Mouse (Mus musculus) urinary bladder, postnatal 36 days (tissue): ENCODE data around the gene 9530068E07Rik.
A peak's percentile ranks its signal among the peaks of the same experiment; 100 is the strongest.
"Not testable (repeated sequence)": the region's sequence is repeated elsewhere in the genome, so short reads cannot be mapped to it uniquely, and the experiment has no call there.

Experiments used
- DNase-seq, 2 experiments: peaks; one replicate each; pipeline ENCODE4 v3.0.0; 2022; ENCODE audit warnings: low spot score in 2 of 2, mixed read lengths in 1 of 2

The 9530068E07Rik gene

DNA sequence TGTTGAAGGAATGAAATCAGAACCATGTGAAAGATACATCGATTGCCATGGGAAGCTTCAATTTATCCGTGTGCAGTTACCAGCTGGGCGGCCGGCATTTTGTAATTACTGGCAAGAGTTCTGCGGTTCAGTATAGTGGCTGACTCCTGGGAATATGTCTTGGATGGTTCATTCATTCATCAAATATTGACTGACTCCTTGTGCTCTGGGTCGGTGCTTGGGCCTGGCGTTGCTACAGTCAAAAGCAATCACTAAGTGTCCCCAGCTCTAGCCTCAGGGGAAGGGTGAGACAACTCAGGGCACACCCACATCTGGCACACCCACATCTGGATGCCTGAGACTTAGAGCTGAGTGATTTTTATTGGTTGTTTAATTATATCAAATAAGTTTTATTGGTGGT is 22.4 kb upstream of the 9530068E07Rik start:
- no peak for DNase-seq

DNA sequence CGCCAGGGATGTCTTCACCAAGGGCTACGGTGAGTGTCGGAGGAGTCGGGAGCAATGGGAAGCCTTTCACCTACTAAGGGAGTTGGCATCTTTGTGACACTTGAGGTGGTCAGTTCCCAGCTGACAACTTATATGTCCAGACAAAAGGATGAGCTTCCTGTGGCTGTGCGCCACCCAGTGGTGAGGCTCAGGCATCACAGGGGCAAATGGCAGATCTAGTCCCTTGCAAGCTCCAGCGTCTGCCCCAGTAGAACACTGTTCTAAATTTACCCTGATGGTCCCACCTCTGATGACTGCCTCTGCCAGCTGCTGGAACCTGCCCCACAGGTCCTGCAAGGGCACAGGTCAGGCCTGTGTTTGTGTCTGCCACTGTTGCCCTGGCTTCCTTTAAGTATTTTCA is 21.9 kb upstream of the 9530068E07Rik start:
- DNase-seq: peak; percentile 28 to 55

DNA sequence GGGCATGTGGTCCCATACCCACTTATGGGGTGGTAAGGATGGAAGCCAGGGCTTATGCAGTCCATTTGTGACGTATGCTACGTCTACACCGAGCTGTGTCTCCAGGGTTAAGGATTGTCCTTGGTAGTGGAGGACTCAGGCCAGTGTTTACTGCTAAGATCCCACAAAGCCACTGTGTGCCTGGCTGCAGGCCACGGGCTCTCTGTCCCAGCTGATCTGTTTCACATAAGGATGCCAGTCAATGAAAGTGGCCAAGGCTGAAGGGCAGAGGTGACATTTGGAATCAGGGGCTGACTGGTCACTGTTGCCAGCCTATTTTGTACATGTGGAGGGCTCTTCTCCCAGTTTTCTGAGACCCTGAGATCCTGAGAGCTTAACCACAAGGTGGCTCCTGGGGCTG is 18.6 kb upstream of the 9530068E07Rik start:
- DNase-seq: no peak

DNA sequence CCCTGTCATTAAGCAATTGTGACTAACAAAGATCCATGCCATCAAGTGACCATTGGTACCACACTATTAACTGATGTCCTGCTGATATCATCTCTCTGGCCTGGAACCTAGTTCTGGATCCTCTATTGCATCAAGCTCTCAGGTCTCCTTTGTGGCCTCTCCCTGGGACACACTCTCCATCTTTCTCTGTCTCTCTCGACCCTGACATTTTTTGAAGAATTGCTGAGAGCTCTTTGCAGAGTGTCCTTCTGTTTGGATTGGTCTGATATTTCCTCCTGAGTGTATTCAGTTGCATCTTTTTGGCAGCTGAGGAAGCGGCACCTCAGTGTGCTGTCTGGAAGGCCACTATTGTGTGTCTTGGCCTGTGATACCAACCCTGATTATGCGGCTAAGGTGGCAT is 17.0 kb upstream of the 9530068E07Rik start:
- no peak for DNase-seq

DNA sequence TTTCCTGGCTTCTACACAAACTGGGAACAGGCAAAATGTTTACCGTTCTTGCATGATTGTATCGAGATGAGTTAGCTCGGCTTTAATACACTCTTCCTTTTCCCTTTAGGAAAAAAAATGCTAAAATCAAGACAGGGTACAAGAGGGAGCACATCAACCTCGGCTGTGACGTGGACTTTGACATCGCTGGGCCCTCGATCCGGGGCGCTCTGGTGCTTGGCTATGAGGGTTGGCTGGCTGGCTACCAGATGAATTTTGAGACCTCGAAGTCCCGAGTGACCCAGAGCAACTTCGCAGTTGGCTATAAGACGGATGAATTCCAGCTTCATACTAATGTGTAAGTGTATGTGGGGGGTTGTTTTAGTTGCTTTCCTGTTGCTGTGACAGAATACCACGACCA is 12.5 kb upstream of the 9530068E07Rik start:
- DNase-seq: no peak

DNA sequence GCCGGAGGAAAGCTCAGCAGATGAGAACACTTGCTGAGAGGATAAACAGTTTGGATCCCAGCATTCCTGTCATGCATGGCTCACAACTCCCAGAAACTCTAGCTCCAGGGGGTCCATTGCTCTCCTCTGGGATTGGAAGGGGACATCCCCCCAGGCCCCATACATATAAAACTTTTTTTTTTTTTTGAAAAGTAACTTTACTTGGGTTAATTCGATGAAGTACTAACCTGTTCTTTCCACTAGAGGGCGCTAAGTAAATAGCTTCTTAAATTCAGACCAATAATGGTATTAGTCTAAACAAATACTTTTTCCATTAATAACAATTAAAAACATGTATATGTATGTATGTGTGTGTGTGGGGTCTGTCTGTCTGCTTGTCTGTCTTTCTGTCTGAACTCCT is 11.6 kb upstream of the 9530068E07Rik start:
- DNase-seq: no peak

DNA sequence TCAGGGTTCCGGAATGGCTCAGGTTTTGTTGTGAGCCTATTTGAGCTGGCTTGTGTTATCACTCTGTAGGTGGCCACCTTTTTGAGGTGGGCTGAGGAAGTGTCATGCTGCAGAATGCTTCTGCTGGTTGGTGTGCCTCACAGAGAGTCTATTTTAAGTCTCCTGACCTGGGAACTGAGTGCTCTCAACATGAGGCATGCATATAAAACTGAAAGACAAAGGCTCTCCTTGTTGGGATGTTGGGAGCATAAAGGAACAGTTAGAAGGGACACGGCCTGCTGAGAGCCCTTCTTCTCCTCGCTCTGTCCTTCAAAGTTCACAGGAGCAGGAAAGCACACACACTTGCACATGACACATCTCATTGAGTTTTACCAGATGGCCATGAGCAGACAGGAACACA is 9.3 kb upstream of the 9530068E07Rik start:
- DNase-seq: no peak

DNA sequence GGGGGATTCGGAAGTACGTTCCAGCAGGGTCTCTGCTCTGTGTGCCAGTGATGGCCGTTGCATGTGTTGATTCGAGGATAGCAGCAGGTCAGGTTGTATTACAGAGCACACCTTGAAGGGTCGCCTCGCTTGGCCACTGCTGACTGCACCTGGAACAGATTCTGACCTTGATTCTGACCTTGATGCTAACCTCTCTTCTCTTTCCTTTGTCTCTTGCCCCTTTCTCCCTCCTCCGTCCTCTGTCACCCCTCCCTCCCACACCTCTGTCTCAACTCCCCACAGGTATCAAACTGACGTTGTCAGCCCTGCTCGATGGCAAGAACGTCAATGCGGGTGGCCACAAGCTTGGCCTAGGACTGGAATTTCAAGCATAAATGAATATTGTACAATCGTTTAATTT is 8.1 kb upstream of the 9530068E07Rik start:
- DNase-seq: no peak

DNA sequence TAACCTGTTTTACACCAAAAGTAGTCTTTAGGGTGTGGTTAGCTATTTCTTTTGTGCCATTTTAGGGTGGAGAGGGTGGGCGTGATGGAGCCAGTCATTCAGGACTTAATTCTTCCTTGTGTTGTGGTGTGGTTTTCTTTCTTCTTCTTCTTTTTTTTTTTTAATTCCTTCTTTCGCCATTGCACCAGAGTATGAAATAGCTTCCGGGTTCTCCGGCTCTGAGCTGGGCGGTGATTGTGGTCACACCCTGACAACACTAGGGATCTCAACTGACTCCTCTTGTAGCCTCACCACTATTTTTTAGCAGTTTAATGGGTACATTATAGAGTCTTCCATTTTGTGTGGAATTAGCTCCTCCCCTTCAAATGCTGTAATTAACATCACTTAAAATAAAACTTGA is 7.2 kb upstream of the 9530068E07Rik start:
- DNase-seq: not testable (repeated sequence)

DNA sequence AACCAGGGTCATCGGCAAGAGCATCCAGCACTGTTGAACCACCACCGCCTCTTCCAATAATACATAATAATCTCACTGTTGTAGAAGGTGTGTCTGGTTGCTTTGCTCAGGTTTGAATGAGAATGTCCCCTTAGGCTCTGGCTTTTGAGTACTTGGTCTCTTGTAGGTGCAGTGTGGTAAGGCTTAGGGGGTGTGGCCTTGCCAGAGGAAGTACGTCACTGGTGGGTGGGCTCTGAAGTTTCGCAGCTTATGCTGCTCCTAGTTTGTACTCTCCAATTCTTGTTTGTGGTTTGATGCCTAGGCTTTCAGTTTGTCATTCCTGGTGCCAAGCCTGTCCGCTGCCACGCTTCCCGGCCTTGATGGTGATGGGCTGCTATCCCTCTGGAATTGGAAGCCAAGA is 6.3 kb upstream of the 9530068E07Rik start:
- no peak for DNase-seq

DNA sequence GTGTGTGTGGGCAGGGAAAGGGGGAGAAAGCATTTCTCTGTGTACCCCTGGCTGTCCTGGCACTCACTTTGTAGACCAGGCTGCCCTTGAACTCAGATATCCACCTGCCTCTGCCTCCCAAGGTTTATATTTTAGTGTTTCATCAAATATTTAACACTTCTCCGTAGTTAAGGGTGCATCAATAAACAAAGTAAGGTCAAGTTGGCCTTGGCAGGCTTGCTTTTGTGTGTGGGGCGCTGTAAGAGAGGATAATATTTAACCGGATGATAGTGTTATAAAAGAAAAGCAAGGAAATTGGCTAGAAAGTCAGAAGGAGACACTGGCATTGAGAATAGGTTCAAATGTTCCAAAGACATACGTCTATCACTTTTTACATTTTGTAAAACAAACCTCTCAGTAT is 1.7 kb upstream of the 9530068E07Rik start:
- no peak for DNase-seq

DNA sequence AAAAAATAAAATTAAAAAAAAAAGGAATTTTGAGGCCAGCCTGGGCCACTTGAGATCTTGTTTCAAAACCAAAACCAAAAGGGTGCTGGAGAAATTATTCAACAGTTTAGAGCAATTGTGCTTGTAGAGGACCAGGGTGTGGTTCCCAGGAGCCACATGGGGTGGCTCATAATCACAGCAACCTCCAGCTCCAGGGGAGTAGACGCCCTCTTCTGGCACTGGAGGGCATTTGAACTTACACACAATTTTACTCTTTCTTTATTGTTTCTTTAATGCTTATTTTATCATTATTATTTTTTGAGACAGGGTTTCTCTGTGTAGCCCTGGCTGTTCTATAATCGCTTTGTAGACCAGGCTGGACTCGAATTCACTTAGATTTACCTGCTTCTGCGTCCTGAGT is 885 bp upstream of the 9530068E07Rik start:
- no peak for DNase-seq

DNA sequence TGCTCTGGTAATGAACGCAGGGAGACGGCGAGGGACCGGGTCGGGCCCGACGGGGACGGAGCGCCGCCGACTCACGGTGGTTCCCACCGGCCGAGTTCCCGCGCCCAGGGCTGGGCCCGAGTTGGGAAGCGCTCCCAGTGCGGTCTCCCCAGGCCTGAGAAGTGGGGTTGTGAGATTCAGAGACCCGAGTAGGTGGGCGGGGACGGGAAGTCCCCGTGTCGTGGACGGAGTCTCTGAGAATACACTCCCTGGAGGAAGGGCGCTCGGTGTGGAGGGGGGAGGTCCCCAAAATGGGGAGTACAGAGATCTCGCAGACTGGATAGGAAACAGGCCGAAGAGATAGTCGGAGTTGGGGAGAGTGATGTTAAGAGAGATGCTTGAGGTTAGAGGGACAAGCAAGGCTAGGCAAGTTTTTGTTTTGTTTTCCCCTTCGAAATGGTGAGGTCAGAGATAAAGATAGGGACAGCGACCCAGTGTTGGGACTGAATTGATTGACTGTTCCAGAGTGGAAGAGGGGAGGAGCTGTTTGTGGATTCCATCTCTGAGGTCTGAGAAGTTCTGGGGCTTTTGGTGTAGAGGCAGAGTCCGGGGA is 465 bp downstream of the 9530068E07Rik start:
- no peak for DNase-seq

DNA sequence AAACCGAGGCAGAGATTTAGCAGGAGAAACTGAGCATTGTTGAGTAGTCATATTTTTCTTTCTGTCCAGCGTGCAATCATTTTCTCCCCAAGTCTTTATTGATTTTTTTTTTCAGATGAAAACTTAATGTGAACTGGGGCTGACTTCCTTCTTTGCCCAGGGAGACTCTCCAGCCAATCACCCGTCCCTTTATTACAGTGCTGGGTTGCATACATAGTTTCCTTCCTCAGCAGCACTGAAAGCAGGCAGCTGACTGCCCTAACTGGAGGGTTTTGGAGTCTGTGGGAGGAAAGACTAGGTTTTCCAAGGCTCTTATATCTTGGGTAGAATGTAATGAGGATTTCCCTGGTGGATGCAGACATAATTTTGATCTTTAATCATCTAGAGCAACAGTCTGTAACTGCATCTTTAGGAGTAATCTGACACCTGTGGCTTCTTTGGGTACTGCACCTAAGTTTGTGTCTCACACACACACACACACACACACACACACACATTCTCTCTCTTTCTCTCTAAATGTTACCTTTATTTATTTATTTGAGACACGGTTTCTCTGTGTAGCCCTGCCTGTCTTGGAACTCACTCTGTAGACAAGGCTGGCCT is 1.3 kb downstream of the 9530068E07Rik start:
- no peak for DNase-seq

DNA sequence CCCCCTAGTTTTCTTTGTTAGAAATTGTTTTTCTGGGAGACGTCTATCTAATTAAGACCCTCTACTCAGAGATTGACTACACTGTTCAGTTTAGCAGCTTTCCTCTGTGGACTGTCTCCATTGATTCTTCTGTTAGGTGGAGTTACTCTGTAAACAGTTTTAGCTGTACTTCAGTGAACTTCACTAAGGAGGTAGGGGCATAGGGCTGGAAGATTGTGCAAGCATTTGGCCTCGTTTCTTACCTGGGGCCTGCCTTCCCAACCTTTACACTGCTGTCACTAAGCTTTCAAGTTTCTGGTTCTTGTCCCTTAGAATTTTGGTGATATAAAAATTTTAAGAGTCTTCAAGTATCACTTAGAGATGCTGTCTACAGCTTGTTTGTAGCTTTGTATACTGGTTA is 5.2 kb downstream of the 9530068E07Rik start:
- no peak for DNase-seq

DNA sequence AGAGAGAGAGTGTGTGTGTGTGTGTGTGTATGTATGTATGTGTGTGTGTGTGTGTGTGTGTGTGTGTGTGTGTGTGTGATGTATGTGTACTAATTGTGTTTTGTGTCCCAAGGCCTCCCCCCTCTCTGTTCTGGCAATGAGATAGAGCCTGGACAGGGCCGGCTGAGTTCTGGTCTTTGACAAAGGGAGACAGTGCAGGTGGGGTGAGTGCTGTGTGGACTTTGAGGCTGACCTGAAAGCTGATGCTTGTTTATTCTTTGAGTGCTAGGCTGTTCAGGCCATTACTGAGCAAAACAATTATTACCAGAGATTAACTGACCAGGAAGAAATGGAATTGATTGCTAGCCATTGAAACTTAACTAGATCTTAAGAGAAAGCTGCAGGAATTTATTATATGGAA is 6.3 kb downstream of the 9530068E07Rik start:
- no peak for DNase-seq

DNA sequence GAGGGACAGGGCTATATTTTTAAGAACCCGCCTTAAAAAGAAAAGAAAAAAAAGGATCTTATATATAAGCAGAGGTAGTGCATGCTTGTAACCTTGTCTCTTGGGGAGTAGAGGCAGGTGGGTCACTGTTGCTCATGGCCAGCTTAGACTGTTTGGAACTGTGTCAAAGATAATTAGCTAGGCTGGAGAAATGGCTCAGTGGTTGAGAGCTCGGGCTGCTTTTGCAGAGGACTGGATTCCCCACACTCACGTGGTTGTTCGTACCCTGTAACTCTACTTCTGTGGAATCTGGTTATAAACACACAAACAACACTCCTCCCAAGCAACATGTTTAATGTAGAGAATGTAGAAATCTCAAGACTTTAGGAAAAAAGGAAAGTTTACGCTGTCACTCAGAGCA is 8.0 kb downstream of the 9530068E07Rik start:
- DNase-seq: no peak

DNA sequence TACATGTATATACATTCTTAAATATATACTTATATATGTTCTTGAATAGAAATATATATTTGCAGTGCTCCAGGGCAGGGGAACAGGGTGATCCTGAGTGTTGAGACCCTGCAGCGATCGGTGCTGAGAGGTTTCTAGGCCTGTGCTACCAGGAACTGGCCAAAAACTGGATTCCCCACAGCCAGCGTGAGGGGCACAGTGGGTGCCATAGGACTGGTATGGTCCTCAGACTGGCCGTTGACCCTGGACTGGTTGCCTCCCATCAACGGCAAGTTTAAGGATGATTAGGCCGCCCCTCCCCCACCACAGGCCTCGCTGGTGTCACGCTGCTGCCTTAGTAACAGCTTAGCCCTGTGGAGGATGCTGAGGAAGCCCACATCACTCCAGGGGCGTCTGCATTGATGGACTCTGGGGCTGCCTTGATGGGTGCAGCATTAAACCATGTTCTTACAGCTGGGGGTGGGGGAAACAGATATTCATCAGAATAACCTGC is 9.0 kb downstream of the 9530068E07Rik start:
- no peak for DNase-seq

DNA sequence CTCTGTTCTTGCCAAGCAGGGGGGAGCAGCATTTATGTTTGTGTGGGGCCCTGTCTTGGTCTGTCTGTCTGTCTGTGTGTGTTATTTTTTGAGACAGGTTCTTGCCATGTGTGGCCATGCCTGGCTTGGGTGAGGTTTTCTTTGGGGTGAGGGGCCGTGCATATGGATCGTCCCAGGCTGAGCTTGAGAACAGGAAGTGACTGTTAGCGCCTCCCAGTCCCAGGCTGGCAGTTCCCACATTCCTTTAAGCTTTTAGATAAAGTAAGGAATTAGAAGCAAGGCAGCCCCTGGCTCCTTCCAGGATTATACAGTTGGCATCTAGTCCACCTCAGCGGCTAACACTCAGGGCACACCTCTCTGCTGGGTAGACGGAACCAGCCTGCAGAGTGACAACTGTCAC is 13.1 kb downstream of the 9530068E07Rik start:
- no peak for DNase-seq

DNA sequence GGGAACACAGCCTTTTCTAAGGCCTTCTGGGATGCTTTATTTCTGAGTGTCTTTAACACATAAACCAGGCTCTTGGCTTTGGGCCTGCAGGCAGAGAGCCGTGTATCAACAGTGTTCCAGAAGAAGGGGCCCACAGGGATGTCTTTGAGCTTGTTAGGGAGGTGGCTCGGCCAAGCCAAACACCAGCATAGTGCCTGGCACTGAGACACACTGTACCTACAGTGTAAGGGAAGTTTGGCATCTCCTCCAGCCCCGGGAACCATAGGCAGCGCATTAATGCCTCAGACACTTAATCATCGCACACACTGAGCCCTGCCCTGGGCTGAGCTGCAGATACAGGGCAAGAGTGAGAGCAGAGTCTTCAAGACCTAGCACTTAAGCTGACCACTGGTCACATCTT is 22.1 kb downstream of the 9530068E07Rik start:
- DNase-seq: peak in 1 of 2 experiments; percentile 24

DNA sequence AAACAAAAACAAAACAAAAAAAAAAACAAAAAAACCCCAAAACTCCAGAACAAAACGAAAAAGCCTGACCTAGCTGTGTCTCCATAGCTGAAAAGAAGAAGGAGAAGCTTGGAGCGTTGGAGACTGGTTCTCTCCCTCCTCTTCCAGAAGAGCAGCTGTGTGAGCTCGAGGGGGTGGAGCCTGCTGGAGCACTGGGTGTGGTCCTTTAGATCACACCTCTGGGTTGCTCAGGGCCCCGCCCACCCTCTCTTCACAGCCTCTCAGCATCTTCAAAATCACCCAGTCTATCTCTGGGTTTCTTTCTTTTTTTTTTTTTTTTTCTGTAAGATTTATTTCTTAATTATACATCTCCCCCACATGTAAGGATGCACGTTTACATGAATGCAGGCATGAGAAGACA is 23.0 kb downstream of the 9530068E07Rik start:
- no peak for DNase-seq

DNA sequence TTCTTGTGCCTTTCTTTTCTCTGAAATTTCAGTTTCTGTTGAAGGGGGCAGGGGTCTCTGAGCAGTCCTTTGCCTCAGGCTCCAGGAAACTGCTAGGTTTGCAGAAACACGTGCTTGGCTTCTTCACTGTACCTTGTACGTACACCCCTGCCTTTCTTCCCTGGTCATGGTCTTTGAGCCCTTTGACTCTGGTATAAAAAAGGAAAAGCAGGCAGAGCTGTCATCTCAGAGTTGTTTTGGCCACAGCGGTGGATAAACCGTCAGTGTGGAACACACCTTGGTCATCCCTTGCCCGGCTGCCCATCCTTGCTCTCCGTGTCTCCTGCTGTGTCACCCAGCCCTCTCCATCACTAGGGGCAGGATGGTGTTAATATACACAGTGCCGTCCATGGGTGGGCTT is 23.6 kb downstream of the 9530068E07Rik start:
- no peak for DNase-seq

DNA sequence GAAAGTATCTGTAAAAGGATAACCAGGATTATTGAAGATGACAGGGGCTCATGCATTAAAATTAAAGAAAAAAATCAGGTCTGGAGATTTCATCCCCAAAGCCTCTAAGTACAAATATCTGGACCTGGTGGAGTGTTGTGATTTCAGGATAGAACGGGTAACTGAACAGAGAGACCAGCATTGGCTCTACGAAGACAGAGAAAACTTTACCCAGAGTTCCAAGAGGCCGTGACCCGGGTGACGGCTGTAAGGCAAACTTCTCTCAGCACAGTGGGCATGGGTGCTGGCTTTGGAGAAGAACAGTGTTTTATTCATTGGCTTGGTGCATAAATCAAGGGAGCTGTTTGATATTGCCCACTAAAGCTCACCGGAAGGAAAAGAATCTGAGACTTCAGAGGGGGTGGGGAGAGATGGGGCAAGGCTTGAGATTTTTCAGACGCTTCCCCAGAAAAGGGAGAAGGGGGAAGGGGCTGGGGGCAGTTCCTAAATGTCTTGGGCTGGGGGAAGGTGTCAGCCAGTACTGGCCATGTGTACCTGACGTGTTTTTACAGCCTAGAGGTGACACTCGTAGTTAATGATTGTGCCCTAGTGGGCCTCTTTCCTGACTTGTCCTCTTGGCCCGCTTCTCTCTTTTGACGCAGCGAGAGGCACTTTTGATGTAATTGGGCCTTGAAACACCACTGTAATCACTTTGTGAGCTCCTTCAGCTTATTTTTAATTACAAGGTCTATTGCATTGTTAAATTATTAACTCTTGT is 24.2 kb downstream of the 9530068E07Rik start:
- no peak for DNase-seq
